Mouse (Mus musculus) bone marrow, adult 2 months (tissue): ENCODE measurements at regions not wholly inside any gene's neighbourhood (a gene's known extent, or its start where the extent isn't known, plus 50 kb on each side); places are given as distances from the start of the nearest gene placed in this dataset.

Experiments
- H3K27ac ChIP-seq: fragments of 200-500 bp; 2 replicates; pipeline ENCODE4 v1.5.1; 2012; ENCODE audit warnings: low read depth, mild to moderate bottlenecking, control low read depth, inconsistent platforms, low read length; ENCODE audit not compliant: control insufficient read depth, poor library complexity, insufficient read depth
- H3K4me1 ChIP-seq: fragments of 200-500 bp; 2 replicates; pipeline ENCODE4 v1.6.1; 2011; ENCODE audit warnings: low read length; ENCODE audit not compliant: control insufficient read depth, insufficient read depth
- H3K4me3 ChIP-seq: fragments of 200-500 bp; replicated peaks from 2 replicates; pipeline ENCODE3; 2011; ENCODE audit warnings: mild to moderate bottlenecking, low read depth, low read length, control low read depth; ENCODE audit not compliant: control insufficient read depth
- CTCF ChIP-seq: fragments of 200-500 bp; IDR thresholded peaks from 2 replicates; pipeline ENCODE4 v1.5.1; 2011; ENCODE audit warnings: low read length, control low read depth; ENCODE audit not compliant: control insufficient read depth, insufficient read depth
- POLR2A ChIP-seq: fragments of 200-500 bp; IDR thresholded peaks from 2 replicates; pipeline ENCODE4 v1.6.1; 2011; ENCODE audit warnings: low read depth, mild to moderate bottlenecking, control low read depth, low read length, borderline replicate concordance; ENCODE audit not compliant: control insufficient read depth
- WGBS: fragments of 180-500 bp; shearing (Covaris S2); methylation state at CpG from one replicate; pipeline ENCODE4 v1.1.7; 2018; 5-methylcytosine and 5-hydroxymethylcytosine counted together

DNA sequence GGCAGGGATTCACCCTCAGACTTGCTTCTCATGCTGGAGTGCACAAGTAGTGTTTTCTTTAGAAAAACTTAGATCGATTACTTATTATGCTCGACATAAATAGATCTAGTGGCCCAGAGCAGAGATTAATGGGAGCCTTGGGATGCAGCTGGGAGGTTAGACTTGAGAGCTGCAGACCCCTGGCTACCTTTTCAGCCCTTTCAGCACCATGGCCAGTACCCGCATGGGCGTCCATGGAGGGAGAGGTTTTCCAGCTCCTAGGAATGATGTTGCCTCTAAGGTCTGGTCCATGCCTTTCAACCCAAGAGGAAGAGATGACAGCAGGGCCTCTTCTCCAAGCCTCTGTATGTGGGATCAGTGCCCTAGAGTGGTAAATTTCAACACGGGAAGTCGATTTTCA is 73.3 kb upstream of the Lrfn2 start:
- TF ChIP-seq POLR2A: no peak
- WGBS: 42% methylated on average over 6 of the region's 6 CpGs
- Histone ChIP-seq H3K4me3 (no peak overlapping the region), H3K27ac (no peak overlapping the region), H3K4me1 (no peaks in the 10 kb centered on the region)

DNA sequence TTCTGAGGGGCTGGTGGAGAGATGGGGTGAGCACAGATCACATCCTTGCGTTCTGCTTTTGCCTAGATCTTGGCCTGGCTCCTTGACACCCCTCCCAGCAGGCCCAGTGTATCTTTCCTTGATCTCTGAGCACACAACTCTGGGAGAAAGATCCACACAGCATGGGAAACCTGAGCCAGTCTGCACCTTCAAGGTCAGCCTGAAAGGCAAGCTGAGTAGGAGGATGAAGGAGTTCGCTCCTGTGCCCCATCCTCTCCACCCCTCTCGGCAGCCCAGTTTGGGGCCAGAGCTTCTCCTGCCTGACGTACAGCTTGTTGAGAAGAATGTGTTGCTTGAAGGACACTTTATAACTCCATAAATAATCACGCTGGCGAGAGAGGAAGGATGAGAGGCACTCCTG is 61.7 kb upstream of the Lrfn2 start:
- H3K4me3 ChIP-seq: no peak overlapping the region
- no peaks in the 10 kb centered on the region for H3K4me1 ChIP-seq
- no peak overlapping the region for H3K27ac ChIP-seq
- WGBS: 42% methylated on average over 6 of the region's 6 CpGs
- TF ChIP-seq CTCF (no peak), POLR2A (no peak)

DNA sequence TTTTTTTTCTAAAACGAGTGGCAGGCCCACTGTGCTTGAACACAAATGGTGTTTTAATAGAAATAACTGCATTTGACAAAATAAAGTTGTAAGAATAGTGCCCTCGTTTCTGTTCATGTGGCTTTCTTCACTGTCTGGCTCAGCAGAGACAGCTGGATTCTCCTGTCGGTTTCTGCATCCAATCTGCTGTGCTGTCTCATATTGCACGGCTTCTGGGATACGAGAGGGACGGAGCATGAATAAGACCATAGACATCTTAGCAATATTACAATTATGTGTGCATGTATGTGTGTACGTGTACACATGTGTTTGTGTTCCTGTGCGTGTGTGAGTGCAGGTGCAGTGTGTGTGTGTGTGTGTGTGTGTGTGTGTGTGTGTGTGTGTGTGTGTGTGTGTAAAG is 54.7 kb upstream of the Lrfn2 start:
- WGBS: 80% methylated on average over 8 of the region's 8 CpGs

DNA sequence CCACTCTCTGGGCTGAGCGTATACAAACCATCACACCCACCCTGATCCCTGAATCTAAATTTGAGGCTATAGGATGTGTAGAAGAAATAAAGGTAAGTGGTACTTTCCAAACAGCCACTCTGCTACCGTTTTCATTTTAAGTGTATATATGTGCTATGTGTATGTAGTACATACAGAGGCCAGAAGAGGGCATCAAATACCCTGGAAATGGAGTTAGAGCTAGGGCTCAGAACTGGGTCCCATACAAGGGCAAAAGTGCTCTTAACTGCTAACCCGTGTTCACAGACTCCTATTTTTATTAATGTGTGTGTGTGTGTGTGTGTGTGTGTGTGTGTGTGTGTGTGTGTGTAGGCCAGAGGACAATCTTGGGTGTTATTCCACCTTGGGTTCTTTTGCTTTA is 51.6 kb upstream of the Lrfn2 start:
- TF ChIP-seq POLR2A (no peak), CTCF (no peak)
- H3K4me3 ChIP-seq: no peak overlapping the region
- no peak overlapping the region for H3K27ac ChIP-seq
- 76% methylated on average over 3 of the region's 3 CpGs for WGBS
- no peaks in the 10 kb centered on the region for H3K4me1 ChIP-seq

More for the DNA sequence above, 54.7 kb upstream of the Lrfn2 start:
- Histone ChIP-seq H3K4me1 (no peaks in the 10 kb centered on the region), H3K4me3 (no peak overlapping the region), H3K27ac (no peak overlapping the region)
- TF ChIP-seq CTCF (no peak), POLR2A (no peak)

DNA sequence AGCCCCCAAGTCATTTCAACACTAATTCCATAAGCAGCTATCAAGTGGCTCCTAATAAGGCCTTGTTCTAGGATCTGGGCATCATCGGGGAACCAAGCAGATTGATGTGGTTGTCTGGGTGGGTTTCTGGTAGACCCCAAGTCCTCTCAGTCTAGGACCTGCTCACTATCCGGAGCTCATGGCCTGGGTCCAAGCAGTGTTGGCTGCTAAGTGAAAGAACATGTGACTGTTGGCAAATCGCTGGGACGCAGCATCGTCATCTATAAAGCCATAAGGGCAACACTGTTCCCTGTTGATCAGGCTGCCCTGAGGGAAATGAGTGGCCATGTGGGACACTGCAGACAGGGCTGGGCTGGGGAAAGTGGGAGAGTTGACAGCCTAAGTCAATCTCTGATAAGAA is 50.2 kb upstream of the Lrfn2 start:
- Histone ChIP-seq H3K4me3 (no peak overlapping the region), H3K27ac (no peak overlapping the region), H3K4me1 (no peaks in the 10 kb centered on the region)
- WGBS: 85% methylated on average over 5 of the region's 5 CpGs
- TF ChIP-seq POLR2A (no peak), CTCF (no peak)
